Mouse (Mus musculus): ENCODE measurements around the gene Cacna1a. TPM values are rescaled to one million over a fixed set of nuclear protein-coding genes. Genes with fewer than 3 reads are reported as not detected.

Cacna1a gene
- polyA plus RNA-seq, 1 experiment from 2014 or later, result 6.7 TPM

- WGBS, result 82% methylated on average over 7 of the region's 7 CpGs
- H3K36me3 ChIP-seq (ENCODE audit: control insufficient read depth, insufficient read depth, low read length), result no peaks in the 10 kb centered on the region
- no peak overlapping the region for H3K9ac ChIP-seq (replicated peaks; ENCODE audit: low read depth, low read length)
- no peaks in the 10 kb centered on the region for H3K4me1 ChIP-seq (ENCODE audit: control insufficient read depth, insufficient read depth, low read length)
- H3K4me3 ChIP-seq (ENCODE audit: low read depth, low read length), result no peak overlapping the region
- H3K27ac ChIP-seq (ENCODE audit: low read length), result no peak overlapping the region
- H3K27me3 ChIP-seq (ENCODE audit: control insufficient read depth, insufficient read depth, low read length), result no peaks in the 10 kb centered on the region
- no peaks in the 10 kb centered on the region for H3K9me3 ChIP-seq (ENCODE audit: control insufficient read depth, low read depth, low read length)
- no peak overlapping the region for H3K4me2 ChIP-seq (replicated peaks; ENCODE audit: low read depth, low read length)
- ATAC-seq (ENCODE audit: insufficient number of reproducible peaks, insufficient read depth, low FRiP score, low read depth), result no peak
Observed at GRCm38 (mm10) chr8:84381676-84382075, 6.6 kb upstream of the Cacna1a start.

GRCm38 (mm10) chr8:84388773-84389172 is 533 bp downstream of the Cacna1a start:
- Histone ChIP-seq H3K9ac (replicated peaks; ENCODE audit: low read depth, low read length) (no peak overlapping the region), H3K9me3 (ENCODE audit: control insufficient read depth, low read depth, low read length) (no peaks in the 10 kb centered on the region), H3K4me1 (ENCODE audit: control insufficient read depth, insufficient read depth, low read length) (peaks cover 12% of the 10 kb centered on the region; the same call in 1 of the 2 replicates), H3K4me2 (replicated peaks; ENCODE audit: low read depth, low read length) (no peak overlapping the region), H3K4me3 (ENCODE audit: low read depth, low read length) (no peak overlapping the region), H3K36me3 (ENCODE audit: control insufficient read depth, insufficient read depth, low read length) (no peaks in the 10 kb centered on the region), H3K27ac (ENCODE audit: low read length) (no peak overlapping the region; the same call in 1 of the 2 replicates), H3K27me3 (ENCODE audit: control insufficient read depth, insufficient read depth, low read length) (no peaks in the 10 kb centered on the region)
- WGBS, result 37% methylated on average over 9 of the region's 9 CpGs
- ATAC-seq (ENCODE audit: insufficient number of reproducible peaks, insufficient read depth, low FRiP score, low read depth), result 0 out of 2 replicates have a peak, but pooled peaks have one; percentile 56

- no peaks in the 10 kb centered on the region for H3K9me3 ChIP-seq (ENCODE audit: control insufficient read depth, low read depth, low read length)
- peak overlapping the region; percentile 7; the same call in 1 of the 2 replicates for H3K27ac ChIP-seq (ENCODE audit: low read length)
- no peak overlapping the region for H3K9ac ChIP-seq (replicated peaks; ENCODE audit: low read depth, low read length)
- H3K4me1 ChIP-seq (ENCODE audit: control insufficient read depth, insufficient read depth, low read length), result peaks cover 12% of the 10 kb centered on the region; the same call in 1 of the 2 replicates
- no peaks in the 10 kb centered on the region for H3K36me3 ChIP-seq (ENCODE audit: control insufficient read depth, insufficient read depth, low read length)
- ATAC-seq (ENCODE audit: insufficient number of reproducible peaks, insufficient read depth, low FRiP score, low read depth), result no peak
- no peak overlapping the region for H3K4me3 ChIP-seq (ENCODE audit: low read depth, low read length)
- H3K4me2 ChIP-seq (replicated peaks; ENCODE audit: low read depth, low read length), result no peak overlapping the region
- WGBS, result 74% methylated on average over 3 of the region's 3 CpGs
- no peaks in the 10 kb centered on the region for H3K27me3 ChIP-seq (ENCODE audit: control insufficient read depth, insufficient read depth, low read length)
Observed at GRCm38 (mm10) chr8:84389173-84389572, 933 bp downstream of the Cacna1a start.

- H3K36me3 ChIP-seq (ENCODE audit: control insufficient read depth, insufficient read depth, low read length), result no peaks in the 10 kb centered on the region
- no peak for ATAC-seq (ENCODE audit: insufficient number of reproducible peaks, insufficient read depth, low FRiP score, low read depth)
- no peak overlapping the region for H3K4me2 ChIP-seq (replicated peaks; ENCODE audit: low read depth, low read length)
- no peak overlapping the region for H3K27ac ChIP-seq (ENCODE audit: low read length)
- H3K9me3 ChIP-seq (ENCODE audit: control insufficient read depth, low read depth, low read length), result no peaks in the 10 kb centered on the region
- 91% methylated on average over 5 of the region's 5 CpGs for WGBS
- no peak overlapping the region for H3K4me3 ChIP-seq (ENCODE audit: low read depth, low read length)
- no peaks in the 10 kb centered on the region for H3K27me3 ChIP-seq (ENCODE audit: control insufficient read depth, insufficient read depth, low read length)
- peaks cover 12% of the 10 kb centered on the region; the same call in 1 of the 2 replicates for H3K4me1 ChIP-seq (ENCODE audit: control insufficient read depth, insufficient read depth, low read length)
- H3K9ac ChIP-seq (replicated peaks; ENCODE audit: low read depth, low read length), result no peak overlapping the region
Observed at GRCm38 (mm10) chr8:84391611-84392010, 3.4 kb downstream of the Cacna1a start.

DNA sequence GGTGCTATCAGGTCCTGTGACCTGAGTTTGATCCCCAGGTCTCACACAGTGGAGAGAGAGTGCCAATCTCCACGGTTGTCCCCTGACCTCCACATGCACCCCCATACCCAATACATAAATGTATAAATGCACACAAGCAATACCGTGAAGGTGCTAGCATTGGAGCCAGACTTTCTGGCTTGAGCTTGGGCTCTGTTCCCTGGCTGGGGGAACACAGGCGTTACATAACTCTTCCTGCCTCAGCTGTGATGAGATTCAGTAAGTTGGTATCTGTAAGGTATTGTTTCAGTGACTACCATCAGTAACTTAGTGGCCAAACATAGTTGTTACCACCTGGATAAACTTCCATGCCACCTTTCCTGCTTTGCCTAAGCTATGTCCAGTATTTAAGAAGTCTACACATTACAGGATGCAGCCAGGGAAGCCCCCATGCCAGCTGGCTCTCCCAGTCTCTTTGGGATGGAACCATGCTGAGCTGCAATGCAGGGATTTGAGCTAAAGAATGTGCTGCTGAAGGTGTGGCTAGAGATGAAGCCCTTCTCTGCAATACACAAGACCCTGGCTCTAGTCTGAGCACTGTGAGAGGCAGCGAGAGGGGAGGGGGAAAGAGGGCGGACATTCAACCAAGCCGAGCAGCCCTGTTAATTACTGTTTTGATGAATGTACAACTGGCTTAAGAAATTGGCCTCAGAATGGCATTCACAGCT is 7.7 kb downstream of the Cacna1a start:
- no peaks in the 10 kb centered on the region for H3K4me1 ChIP-seq (ENCODE audit: control insufficient read depth, insufficient read depth, low read length)
- ATAC-seq (ENCODE audit: insufficient number of reproducible peaks, insufficient read depth, low FRiP score, low read depth), result no peak
- no peaks in the 10 kb centered on the region for H3K27me3 ChIP-seq (ENCODE audit: control insufficient read depth, insufficient read depth, low read length)
- H3K4me3 ChIP-seq (ENCODE audit: low read depth, low read length), result no peak overlapping the region
- 64% methylated on average over 6 of the region's 6 CpGs for WGBS
- no peak overlapping the region for H3K9ac ChIP-seq (replicated peaks; ENCODE audit: low read depth, low read length)
- no peak overlapping the region for H3K27ac ChIP-seq (ENCODE audit: low read length)
- no peak overlapping the region for H3K4me2 ChIP-seq (replicated peaks; ENCODE audit: low read depth, low read length)
- no peaks in the 10 kb centered on the region for H3K36me3 ChIP-seq (ENCODE audit: control insufficient read depth, insufficient read depth, low read length)
- no peaks in the 10 kb centered on the region for H3K9me3 ChIP-seq (ENCODE audit: control insufficient read depth, low read depth, low read length)

DNA sequence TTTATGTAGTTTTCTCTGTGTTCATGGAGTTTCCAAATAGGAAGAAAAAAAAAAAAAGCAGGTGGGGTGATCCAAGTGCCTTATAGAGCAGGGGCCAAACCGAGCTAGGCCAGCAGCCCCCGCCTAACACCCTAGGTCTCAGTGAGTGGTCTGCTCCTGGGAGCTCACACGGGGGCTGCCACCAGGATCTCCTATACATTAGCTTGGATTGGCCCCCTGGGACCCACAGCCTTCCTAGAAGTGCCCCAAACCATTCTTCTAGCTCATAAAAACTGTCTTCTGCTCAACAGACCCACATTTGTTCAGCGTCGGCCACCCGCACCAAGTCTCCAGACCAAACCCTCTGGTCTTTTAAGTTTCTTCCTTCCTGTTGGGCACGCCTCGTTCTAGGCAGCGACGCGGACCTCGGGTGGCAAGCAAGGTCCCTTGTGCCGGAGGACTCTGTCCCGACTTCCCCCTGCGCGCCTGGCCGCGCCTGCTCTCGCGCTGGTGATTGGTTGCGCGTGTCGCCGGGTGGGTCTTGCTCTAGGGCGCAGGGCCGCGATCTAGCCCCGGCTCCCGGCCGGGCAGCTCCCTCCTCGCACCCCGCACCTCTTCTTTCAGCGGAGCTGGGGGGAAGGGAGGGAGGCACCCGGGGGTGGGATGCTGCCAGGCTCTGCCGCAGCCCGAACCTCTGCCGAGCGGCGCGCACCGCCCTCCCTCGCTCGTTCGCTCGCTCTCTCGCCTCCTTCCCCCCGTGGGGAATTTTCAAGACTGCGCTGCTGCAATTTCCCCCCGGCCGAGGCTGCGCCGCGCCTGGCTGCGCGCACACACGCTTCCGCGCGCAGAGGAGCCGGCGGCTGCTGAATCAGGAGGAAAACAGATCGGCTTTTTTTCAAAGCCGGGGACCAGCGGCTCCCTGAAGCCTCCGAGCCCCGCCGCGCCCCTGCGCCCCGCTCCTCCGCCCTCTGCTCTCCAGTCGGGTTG is 25.9 kb downstream of the Cacna1a start:
- 2% methylated on average over 69 of the region's 72 CpGs for WGBS
- Histone ChIP-seq H3K4me2 (replicated peaks; ENCODE audit: low read depth, low read length) (peak overlapping the region; percentile 99), H3K4me1 (ENCODE audit: control insufficient read depth, insufficient read depth, low read length) (no peaks in the 10 kb centered on the region), H3K27me3 (ENCODE audit: control insufficient read depth, insufficient read depth, low read length) (peaks cover 25% of the 10 kb centered on the region), H3K27ac (ENCODE audit: low read length) (peak overlapping the region; percentile 6; the same call in 1 of the 2 replicates), H3K9me3 (ENCODE audit: control insufficient read depth, low read depth, low read length) (no peaks in the 10 kb centered on the region), H3K4me3 (ENCODE audit: low read depth, low read length) (peak overlapping the region; percentile 43), H3K9ac (replicated peaks; ENCODE audit: low read depth, low read length) (0 out of 2 replicates have a peak overlapping the region, but pooled peaks have one; percentile 25), H3K36me3 (ENCODE audit: control insufficient read depth, insufficient read depth, low read length) (no peaks in the 10 kb centered on the region)
- ATAC-seq (ENCODE audit: insufficient number of reproducible peaks, insufficient read depth, low FRiP score, low read depth), result peak; percentile 59

DNA sequence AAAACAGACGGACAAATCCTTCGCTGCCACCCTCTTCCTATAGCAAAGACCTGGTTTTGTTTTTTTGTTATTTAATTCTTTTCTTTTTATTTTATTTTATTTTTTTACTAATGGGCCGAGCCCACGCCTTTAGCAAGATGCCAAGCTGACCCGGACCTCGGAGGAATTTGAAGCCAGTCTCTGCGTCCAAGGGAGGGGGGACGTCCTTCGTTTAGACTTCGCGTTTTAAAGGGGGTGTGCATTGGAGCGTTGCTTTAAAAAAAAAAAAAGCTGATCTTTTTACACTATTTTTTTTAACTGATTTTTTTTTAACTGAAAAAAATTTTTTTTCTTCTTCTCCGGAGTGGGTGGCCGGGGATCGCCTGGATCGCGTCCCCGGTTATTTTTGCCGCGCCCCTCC is 26.7 kb downstream of the Cacna1a start:
- WGBS, result under 1% methylated on average over 20 of the region's 20 CpGs
- peak overlapping the region; percentile 43 for H3K4me3 ChIP-seq (ENCODE audit: low read depth, low read length)
- no peaks in the 10 kb centered on the region for H3K36me3 ChIP-seq (ENCODE audit: control insufficient read depth, insufficient read depth, low read length)
- no peaks in the 10 kb centered on the region for H3K4me1 ChIP-seq (ENCODE audit: control insufficient read depth, insufficient read depth, low read length)
- peaks cover 25% of the 10 kb centered on the region for H3K27me3 ChIP-seq (ENCODE audit: control insufficient read depth, insufficient read depth, low read length)
- peak overlapping the region; percentile 99 for H3K4me2 ChIP-seq (replicated peaks; ENCODE audit: low read depth, low read length)
- no peaks in the 10 kb centered on the region for H3K9me3 ChIP-seq (ENCODE audit: control insufficient read depth, low read depth, low read length)
- ATAC-seq (ENCODE audit: insufficient number of reproducible peaks, insufficient read depth, low FRiP score, low read depth), result no peak
- H3K27ac ChIP-seq (ENCODE audit: low read length), result no peak overlapping the region
- H3K9ac ChIP-seq (replicated peaks; ENCODE audit: low read depth, low read length), result peak overlapping the region; percentile 28; the same call in 1 of the 2 replicates

DNA sequence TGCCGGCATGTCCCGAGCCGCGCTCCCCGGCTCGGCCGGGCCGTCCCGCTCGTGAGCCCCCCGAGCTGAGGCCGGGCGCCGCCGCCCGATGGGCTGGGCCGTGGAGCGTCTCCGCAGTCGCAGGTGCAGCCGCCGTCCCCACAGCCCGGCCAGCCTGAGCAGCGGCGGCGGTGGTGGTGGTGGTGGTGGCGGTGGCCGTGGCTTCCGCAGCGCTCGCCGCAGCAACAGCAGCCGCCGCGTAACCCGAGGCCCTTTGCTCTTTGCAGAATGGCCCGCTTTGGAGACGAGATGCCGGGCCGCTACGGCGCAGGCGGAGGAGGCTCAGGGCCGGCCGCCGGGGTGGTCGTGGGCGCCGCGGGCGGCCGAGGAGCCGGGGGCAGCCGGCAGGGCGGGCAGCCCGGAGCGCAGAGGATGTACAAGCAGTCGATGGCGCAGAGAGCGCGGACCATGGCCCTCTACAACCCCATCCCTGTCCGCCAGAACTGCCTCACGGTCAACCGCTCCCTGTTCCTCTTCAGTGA is 27.2 kb downstream of the Cacna1a start:
- Histone ChIP-seq H3K4me1 (ENCODE audit: control insufficient read depth, insufficient read depth, low read length) (no peaks in the 10 kb centered on the region), H3K9me3 (ENCODE audit: control insufficient read depth, low read depth, low read length) (no peaks in the 10 kb centered on the region), H3K4me3 (ENCODE audit: low read depth, low read length) (peak overlapping the region; percentile 43), H3K27ac (ENCODE audit: low read length) (no peak overlapping the region), H3K9ac (replicated peaks; ENCODE audit: low read depth, low read length) (peak overlapping the region; percentile 28; the same call in 1 of the 2 replicates), H3K36me3 (ENCODE audit: control insufficient read depth, insufficient read depth, low read length) (no peaks in the 10 kb centered on the region), H3K4me2 (replicated peaks; ENCODE audit: low read depth, low read length) (peak overlapping the region; percentile 99), H3K27me3 (ENCODE audit: control insufficient read depth, insufficient read depth, low read length) (peaks cover 25% of the 10 kb centered on the region)
- WGBS, result under 1% methylated on average over 30 of the region's 64 CpGs
- ATAC-seq (ENCODE audit: insufficient number of reproducible peaks, insufficient read depth, low FRiP score, low read depth), result peak; percentile 34; the same call in 1 of the 2 replicates
